Mouse (Mus musculus) megakaryocyte, embryonic 14.5 days (primary cell): ENCODE measurements around the gene Tmem215.

Experiments
- FLI1 ChIP-seq: IDR thresholded peaks from 2 replicates; pipeline ENCODE4 v1.6.1; 2012; ENCODE audit warnings: low read length, inconsistent platforms, mixed read lengths
- GATA1 ChIP-seq: IDR thresholded peaks from 3 replicates; pipeline ENCODE4 v1.6.1; 2012; ENCODE audit warnings: mixed read lengths, low read length, inconsistent platforms, borderline replicate concordance

DNA sequence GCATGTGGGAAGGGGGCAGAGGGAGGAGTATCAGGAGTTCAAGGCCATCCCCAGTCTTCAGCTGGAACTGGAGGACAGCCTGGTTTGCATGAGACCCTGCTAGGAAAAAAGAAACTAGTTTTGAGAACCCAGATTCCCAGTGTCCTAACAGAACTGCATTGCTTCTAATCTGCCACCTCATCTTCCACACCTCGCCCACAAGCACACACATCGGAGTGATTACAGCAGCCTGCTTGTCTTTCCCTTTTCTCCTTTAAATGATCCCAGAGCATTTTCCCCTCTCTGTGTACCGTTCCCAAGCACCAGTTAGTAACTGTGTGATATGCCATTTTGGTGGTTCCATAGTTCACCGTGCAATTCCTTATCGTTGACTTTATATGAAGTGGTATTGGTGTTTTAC is 6.0 kb downstream of the Tmem215 start:
- TF ChIP-seq GATA1 (no peak), FLI1 (no peak)
